Mouse (Mus musculus) midbrain, embryonic 12.5 days (tissue): ENCODE results near the gene Uhmk1. TPM values are rescaled to one million over a fixed set of nuclear protein-coding genes. Genes with fewer than 3 reads are reported as not detected.

Experiments used
- ATAC-seq: fragments of 200-750 bp; cut with Nextera tagmentation; 2 replicates; pipeline ENCODE4 v1.8.0; 2017; ENCODE audit warnings: low read depth, moderate TSS enrichment, moderate library complexity; ENCODE audit not compliant: low FRiP score
- H3K27ac ChIP-seq: fragments of 300-500 bp; sonication (generic); replicated peaks from 2 replicates; pipeline ENCODE4 v1.5.1; 2016; ENCODE audit warnings: mild to moderate bottlenecking
- H3K27me3 ChIP-seq: fragments of 300-500 bp; sonication (generic); 2 replicates; pipeline ENCODE4 v1.6.1; 2016; ENCODE audit warnings: mild to moderate bottlenecking
- H3K36me3 ChIP-seq: fragments of 300-500 bp; sonication (generic); 2 replicates; pipeline ENCODE4 v1.6.1; 2016
- H3K4me1 ChIP-seq: fragments of 300-500 bp; sonication (generic); 2 replicates; pipeline ENCODE4 v1.6.1; 2016
- H3K4me2 ChIP-seq: fragments of 300-500 bp; sonication (generic); replicated peaks from 2 replicates; pipeline ENCODE4 v1.6.1; 2016; ENCODE audit warnings: mild to moderate bottlenecking, moderate library complexity
- H3K4me3 ChIP-seq: fragments of 300-500 bp; sonication (generic); 2 replicates; pipeline ENCODE4 v1.5.1; 2016; ENCODE audit warnings: mild to moderate bottlenecking
- H3K9ac ChIP-seq: fragments of 300-500 bp; sonication (generic); replicated peaks from 2 replicates; pipeline ENCODE4 v1.6.1; 2016; ENCODE audit warnings: mild to moderate bottlenecking, moderate library complexity
- H3K9me3 ChIP-seq: fragments of 300-500 bp; sonication (generic); 2 replicates; pipeline ENCODE4 v1.6.1; 2016; ENCODE audit warnings: mild to moderate bottlenecking
- WGBS: fragments of 180-500 bp; shearing (Covaris S2); methylation state at CpG from one replicate; pipeline ENCODE4 v1.1.7; 2016; 5-methylcytosine and 5-hydroxymethylcytosine counted together
- polyA plus RNA-seq: library from polyadenylated mRNA; unstranded; fragments of >200 nt; fragmentation: Nextera tagmentation; extraction: Ambion mirVana; gene quantifications from 2 replicates; pipeline ENCODE4 v1.2.1, GENCODE M21; 2016

The Uhmk1 gene
- polyA plus RNA-seq, 1 experiment from 2014 or later, result 13.7 TPM

- H3K4me3 ChIP-seq, result no peak overlapping the region
- H3K27ac ChIP-seq, result no peak overlapping the region
- H3K9me3 ChIP-seq, result no peaks in the 10 kb centered on the region
- ATAC-seq, result no peak
- H3K4me2 ChIP-seq, result no peak overlapping the region
- peaks cover 21% of the 10 kb centered on the region for H3K36me3 ChIP-seq
- H3K4me1 ChIP-seq, result no peaks in the 10 kb centered on the region
- H3K27me3 ChIP-seq, result no peaks in the 10 kb centered on the region
- H3K9ac ChIP-seq, result no peak overlapping the region
- 89% methylated on average over 6 of the region's 6 CpGs for WGBS
These were observed 64.3 kb downstream of the Uhmk1 start for GRCm38 (mm10) chr1:170150870-170151269.

- Histone ChIP-seq H3K9ac (no peak overlapping the region), H3K4me3 (no peak overlapping the region), H3K36me3 (peaks cover 18% of the 10 kb centered on the region), H3K27me3 (no peaks in the 10 kb centered on the region), H3K4me1 (no peaks in the 10 kb centered on the region), H3K27ac (no peak overlapping the region), H3K4me2 (no peak overlapping the region), H3K9me3 (no peaks in the 10 kb centered on the region)
- WGBS, result 86% methylated on average over 4 of the region's 4 CpGs
- ATAC-seq, result no peak
These were observed 65.4 kb downstream of the Uhmk1 start for GRCm38 (mm10) chr1:170149756-170150155.

GRCm38 (mm10) chr1:170148536-170148935, 66.7 kb downstream of the Uhmk1 start:
- WGBS, result 89% methylated on average over 6 of the region's 6 CpGs
- H3K36me3 ChIP-seq, result peaks cover 23% of the 10 kb centered on the region

GRCm38 (mm10) chr1:170147651-170148448, 67.3 kb downstream of the Uhmk1 start:
- H3K9ac ChIP-seq, result no peak overlapping the region
- no peaks in the 10 kb centered on the region for H3K9me3 ChIP-seq
- no peak overlapping the region for H3K27ac ChIP-seq
- peaks cover 27% of the 10 kb centered on the region for H3K36me3 ChIP-seq
- no peak overlapping the region for H3K4me2 ChIP-seq
- ATAC-seq, result no peak
- WGBS, result 91% methylated on average over 9 of the region's 9 CpGs
- no peaks in the 10 kb centered on the region for H3K4me1 ChIP-seq
- no peak overlapping the region for H3K4me3 ChIP-seq
- H3K27me3 ChIP-seq, result no peaks in the 10 kb centered on the region

More at GRCm38 (mm10) chr1:170148536-170148935, 66.7 kb downstream of the Uhmk1 start:
- no peak overlapping the region for H3K4me2 ChIP-seq
- no peak overlapping the region for H3K27ac ChIP-seq
- no peaks in the 10 kb centered on the region for H3K27me3 ChIP-seq
- no peak overlapping the region for H3K9ac ChIP-seq
- no peak overlapping the region for H3K4me3 ChIP-seq
- H3K9me3 ChIP-seq, result no peaks in the 10 kb centered on the region
- no peaks in the 10 kb centered on the region for H3K4me1 ChIP-seq
- no peak for ATAC-seq

GRCm38 (mm10) chr1:170145606-170146005, 69.6 kb downstream of the Uhmk1 start:
- H3K4me2 ChIP-seq, result no peak overlapping the region
- no peak overlapping the region for H3K9ac ChIP-seq
- peaks cover 32% of the 10 kb centered on the region for H3K36me3 ChIP-seq
- H3K9me3 ChIP-seq, result no peaks in the 10 kb centered on the region
- ATAC-seq, result no peak
- H3K27me3 ChIP-seq, result no peaks in the 10 kb centered on the region
- no peaks in the 10 kb centered on the region for H3K4me1 ChIP-seq
- no peak overlapping the region for H3K27ac ChIP-seq
- H3K4me3 ChIP-seq, result no peak overlapping the region
- WGBS, result 98% methylated on average over 4 of the region's 4 CpGs

Other genes starting within 250 kb of the Uhmk1 start
- gene Hsd17b7, start 246.2 kb downstream of the Uhmk1 start, polyA plus RNA-seq, result 26.9 and 27.3 TPM in 2 replicates
- 19.6 and 31.1 TPM in 2 replicates for gene Ddr2, start 104.6 kb downstream of the Uhmk1 start, polyA plus RNA-seq
- gene Uap1, start 40.4 kb downstream of the Uhmk1 start, polyA plus RNA-seq, result 60.5 and 60.6 TPM in 2 replicates
- not detected in 2 replicates for gene Sh2d1b2, start 17.4 kb upstream of the Uhmk1 start, polyA plus RNA-seq
- 0.09 TPM in 1 of 2 replicates, not detected in the other for gene Sh2d1b1, start 61.9 kb upstream of the Uhmk1 start, polyA plus RNA-seq
- gene Gm7694, start 90.9 kb upstream of the Uhmk1 start, polyA plus RNA-seq, result 2.6 and 3.3 TPM in 2 replicates
- 0.84 and 1.8 TPM in 2 replicates for gene Spata46, start 93.4 kb upstream of the Uhmk1 start, polyA plus RNA-seq